Mouse (Mus musculus) cerebellum, adult 2 months (tissue): ENCODE data around the gene Bcl6.

Source experiments
- CTCF ChIP-seq: fragments of 200-500 bp; IDR thresholded peaks from 2 replicates; pipeline ENCODE4 v1.5.1; 2011; ENCODE audit warnings: low read depth, mild to moderate bottlenecking, control low read depth, low read length, moderate library complexity, borderline replicate concordance; ENCODE audit not compliant: insufficient read depth
- POLR2A ChIP-seq: fragments of 200-500 bp; IDR thresholded peaks from 2 replicates; pipeline ENCODE4 v1.6.1; 2011; ENCODE audit warnings: low read length, control low read depth, borderline replicate concordance; ENCODE audit not compliant: insufficient read depth

DNA sequence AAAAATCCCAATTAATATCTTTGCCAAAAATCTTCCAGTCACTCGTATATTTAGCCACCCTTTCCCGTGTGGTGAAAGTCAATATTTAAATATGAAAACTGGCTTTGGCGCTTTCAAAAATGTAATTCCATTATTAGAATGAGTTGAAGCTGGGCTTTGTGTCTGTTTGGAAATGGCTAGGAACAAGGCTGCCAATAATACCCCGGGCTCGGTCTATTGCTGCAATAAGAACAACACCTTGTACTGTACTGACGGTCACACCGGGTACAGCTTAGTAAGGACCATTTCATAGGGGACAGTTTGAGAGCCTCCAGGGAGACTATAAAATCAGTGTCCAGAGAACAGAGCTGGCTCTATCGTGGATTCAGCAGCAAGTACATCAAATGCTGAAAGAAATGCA lies 17.3 kb upstream of the Bcl6 start:
- no peak for TF ChIP-seq POLR2A
- no peak for TF ChIP-seq CTCF
